Mouse (Mus musculus) retina, embryonic 14.5 days (tissue): Measurements from ENCODE around the gene Exosc9.
"Not testable (repeated sequence)": the region's sequence is repeated elsewhere in the genome, so short reads cannot be mapped to it uniquely, and the experiment has no call there.

Experiments
- DNase-seq: peaks from one replicate; pipeline ENCODE4 v3.0.0-alpha.2; 2015; ENCODE audit warnings: low spot score

The Exosc9 gene

GRCm38 (mm10) chr3:36557601-36558000 lies 5.2 kb downstream of the Exosc9 start:
- DNase-seq = no peak

- no peak for DNase-seq
Observed at GRCm38 (mm10) chr3:36559606-36560005, 7.2 kb downstream of the Exosc9 start.

GRCm38 (mm10) chr3:36563666-36564065 lies 11.3 kb downstream of the Exosc9 start:
- no peak for DNase-seq

- no peak for DNase-seq
Observed at GRCm38 (mm10) chr3:36569836-36570235, 17.4 kb downstream of the Exosc9 start.

- DNase-seq = peak; percentile 37
Observed at GRCm38 (mm10) chr3:36571361-36571826, 19.0 kb downstream of the Exosc9 start.

GRCm38 (mm10) chr3:36571827-36572378 lies 19.5 kb downstream of the Exosc9 start, which contains the start of gene Ccna2:
TSS of gene Ccna2 (minus strand) at chr3:36572150.
- DNase-seq = peak; percentile 98

- DNase-seq = no peak
Observed at GRCm38 (mm10) chr3:36598811-36599210, 46.4 kb downstream of the Exosc9 start.

- not testable (repeated sequence) for DNase-seq
Observed at GRCm38 (mm10) chr3:36599773-36600172, 47.4 kb downstream of the Exosc9 start.

GRCm38 (mm10) chr3:36605894-36606783 lies 53.7 kb downstream of the Exosc9 start:
- DNase-seq = no peak

- no peak for DNase-seq
Observed at GRCm38 (mm10) chr3:36612687-36613086, 60.3 kb downstream of the Exosc9 start.

- DNase-seq = peak; percentile 98
Observed at GRCm38 (mm10) chr3:36613202-36613907, 60.9 kb downstream of the Exosc9 start, which contains the start of gene Bbs7. TSS of gene Bbs7 (minus strand) at chr3:36613477.

- no peak for DNase-seq
Observed at GRCm38 (mm10) chr3:36613908-36614255, 61.5 kb downstream of the Exosc9 start.
